Mouse (Mus musculus) layer of hippocampus, postnatal 14 days (tissue): ENCODE data around the gene Fam71e1. TPM values are rescaled to one million over a fixed set of nuclear protein-coding genes. Genes with fewer than 3 reads are reported as not detected.

Experiments used
- DNase-seq, 2 experiments: peaks; one replicate each; pipeline ENCODE4 v3.0.0; 2021 to 2022; ENCODE audit warnings: low spot score in 2 of 2, mixed read lengths in 1 of 2
- total RNA-seq, 2 experiments: library from RNA; stranded (reverse); gene quantifications; 2 replicates each; pipeline ENCODE4 v1.2.3; 2021

The Fam71e1 gene
- total RNA-seq, 2 experiments from 2014 or later: 29.8 to 48.4 TPM

DNA sequence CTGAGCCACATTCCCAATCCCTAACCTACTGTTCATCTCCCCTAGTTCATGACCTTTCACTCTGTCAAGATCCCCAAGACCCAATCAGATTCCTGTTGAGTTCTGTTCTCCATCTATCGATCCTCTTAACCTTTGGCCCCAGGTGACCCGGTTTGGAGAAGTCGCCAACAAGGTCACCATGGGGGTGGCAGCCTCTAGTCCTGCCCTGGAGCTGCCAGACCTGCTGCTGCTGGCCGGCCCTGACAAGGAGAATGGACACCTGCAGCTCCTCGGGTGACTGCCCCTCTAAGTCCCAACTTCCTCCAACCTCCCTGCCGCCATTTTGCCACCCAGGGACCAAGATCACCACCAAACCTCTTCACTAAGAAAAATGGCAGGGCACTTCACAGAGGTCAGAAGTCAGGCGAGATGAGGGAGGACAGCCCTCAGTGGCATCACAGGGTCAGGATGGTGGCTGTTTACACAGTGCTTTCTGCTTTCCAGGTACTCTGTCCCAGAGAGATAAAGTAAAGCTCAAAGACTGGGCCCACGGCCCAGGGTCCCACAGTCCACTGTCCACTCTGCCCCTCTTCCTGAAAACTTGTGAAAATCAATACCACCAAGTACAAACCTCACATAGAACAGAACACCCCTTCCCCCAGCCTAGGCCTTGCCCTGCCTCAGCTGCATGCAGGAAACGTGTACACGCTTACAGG is 1.1 kb downstream of the Fam71e1 start:
- no peak for DNase-seq

DNA sequence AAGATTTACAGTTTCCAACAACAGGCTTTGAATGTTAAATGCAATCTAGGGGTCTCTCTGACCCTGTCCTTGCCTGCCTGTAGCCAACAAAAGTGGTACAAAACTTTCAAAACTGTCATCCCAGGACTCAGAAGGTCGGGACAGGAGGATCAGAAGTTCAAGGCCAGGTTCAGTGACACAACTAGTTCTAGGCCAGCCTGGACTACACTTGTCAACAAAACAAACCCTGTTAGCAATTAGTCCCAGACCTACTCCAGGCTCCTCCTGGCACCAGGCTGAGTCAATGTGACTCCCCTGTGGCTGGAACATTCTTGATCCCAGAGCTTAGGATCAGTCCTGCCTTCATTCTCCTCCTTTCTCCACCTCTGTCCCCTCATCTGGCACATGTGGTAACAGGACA is 2.5 kb downstream of the Fam71e1 start:
- DNase-seq: no peak

DNA sequence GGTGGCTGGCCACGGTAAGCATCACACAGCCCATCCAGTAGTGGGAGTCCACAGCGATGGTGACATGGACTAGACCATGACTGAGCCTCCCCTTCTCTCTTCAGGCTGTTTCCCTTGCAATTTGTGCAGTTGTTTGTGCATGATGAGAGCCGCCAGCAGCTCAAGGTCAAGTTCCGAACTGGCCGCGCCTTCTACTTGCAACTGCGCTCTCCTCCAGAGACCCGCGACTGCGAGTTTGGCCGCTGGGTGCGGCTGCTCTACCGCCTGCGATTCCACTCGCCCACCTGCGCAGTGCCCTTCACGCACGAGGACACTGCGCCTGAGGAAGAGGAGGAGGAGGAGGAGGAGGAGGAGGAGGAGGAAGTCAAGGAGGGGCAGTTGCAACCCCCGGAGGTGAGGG is 3.7 kb downstream of the Fam71e1 start:
- no peak for DNase-seq

DNA sequence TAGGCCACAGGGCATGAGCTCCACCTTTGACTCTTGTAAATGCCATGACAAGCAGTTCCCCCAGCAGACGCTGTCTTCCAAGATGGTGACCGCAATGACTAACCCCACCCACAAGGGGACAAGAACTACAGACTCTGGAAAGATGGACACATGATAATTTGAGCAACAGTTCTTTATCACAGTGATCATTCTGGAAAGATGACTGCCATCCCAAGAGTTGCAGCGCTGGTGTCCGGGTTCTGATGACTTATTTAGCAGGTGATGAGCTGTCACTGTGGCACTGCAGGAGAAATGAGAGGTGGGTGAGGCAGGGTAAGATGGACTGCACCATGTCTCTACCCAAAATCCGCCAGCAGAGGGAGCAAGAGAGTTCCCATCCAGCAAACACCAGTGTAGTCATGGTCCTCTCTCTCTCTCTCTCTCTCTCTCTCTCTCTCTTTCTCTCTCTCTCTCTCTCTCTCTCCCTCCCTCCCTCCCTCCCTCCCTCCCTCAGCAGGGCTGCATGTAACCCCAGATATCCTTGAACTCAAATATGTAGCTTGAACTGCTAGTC is 5.3 kb downstream of the Fam71e1 start:
- DNase-seq: peak; percentile 75 to 77

DNA sequence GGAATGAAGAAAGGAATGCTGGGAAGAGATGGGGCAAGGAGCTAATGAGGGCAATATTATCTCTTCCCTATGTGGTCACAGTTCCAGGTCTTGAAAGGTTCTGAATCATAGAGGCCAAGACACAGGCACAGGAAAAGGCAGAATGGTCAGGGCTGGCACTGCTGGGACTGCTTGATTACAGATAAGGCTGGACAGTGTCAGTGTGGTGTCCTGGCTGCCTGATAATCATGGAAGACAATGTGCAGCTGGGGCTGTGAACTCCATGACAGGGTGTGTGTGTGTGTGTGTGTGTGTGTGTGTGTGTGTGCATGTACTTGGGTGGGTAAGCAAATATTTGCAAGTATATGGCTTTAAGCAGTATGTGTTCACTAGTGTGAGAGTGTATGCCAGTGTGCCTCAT is 11.1 kb downstream of the Fam71e1 start:
- no peak for DNase-seq

DNA sequence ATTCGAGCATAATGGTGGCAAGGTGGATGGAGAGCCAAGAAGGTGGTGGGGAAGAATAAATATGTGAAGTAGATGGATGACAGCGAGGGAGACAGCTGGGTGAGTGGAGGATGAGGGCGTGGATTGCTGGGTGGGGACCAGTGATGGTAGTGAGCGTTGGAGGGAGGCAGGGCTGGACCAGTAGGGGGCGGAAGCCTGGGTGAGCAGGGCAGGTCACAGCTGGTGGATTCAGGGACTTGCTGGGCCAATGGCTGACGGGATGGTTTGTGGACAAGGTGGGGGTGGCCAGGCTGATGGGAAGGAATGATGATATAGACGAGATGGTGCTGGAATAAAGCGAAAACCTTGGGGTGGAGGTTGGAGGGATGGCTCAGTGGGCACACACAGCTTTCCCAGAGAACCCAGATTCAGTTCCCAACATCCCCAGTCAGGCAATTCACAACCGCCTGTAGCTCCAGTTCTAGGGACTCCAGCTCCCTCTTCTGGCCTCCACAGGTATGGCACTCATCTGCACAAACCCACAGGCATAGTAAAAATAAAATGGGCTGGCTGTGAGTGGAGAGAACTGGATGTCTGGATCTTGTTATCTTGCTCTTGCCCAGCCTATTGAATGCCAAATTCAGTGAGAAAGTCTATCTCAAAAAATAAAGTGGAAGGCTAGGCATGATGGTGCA is 23.0 kb downstream of the Fam71e1 start:
- no peak for DNase-seq

DNA sequence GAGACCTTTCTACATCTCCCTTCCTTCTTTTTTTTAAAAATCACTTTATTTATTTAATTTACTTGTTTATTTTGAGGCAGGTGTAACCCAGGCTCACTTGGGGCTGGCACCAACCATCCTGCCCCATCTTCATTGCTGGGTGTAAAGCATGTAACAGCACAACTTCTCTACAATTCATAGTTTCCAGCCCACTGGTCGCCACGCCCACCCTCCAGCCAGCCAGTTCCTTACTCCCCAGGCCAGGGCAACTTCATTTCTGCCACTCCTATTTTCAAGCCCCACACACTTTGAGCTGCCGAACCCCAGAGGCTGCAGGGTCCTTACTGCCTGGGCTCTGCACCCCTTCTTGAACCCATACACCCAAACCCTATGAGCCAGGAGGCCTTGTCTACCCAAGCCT is 24.6 kb downstream of the Fam71e1 start:
- no peak for DNase-seq

DNA sequence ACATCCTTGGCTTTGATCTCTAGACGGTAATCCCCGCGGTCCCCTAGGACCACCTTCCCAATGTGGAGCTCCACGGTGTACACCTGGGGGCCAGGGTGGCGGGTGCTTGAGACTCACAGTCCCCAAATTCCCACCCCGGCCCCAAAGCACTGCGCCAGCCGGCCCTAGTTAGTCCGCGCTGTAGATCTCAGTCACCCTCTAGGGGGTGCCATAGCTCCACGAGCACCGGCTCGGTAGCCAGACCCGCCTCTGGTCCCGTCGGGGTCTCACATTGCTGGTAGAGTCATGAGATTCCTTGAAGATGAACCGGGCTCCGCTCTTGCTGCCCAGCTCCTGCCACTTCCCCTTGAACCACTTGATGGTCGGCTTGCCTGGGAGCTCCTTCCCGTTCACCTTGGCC is 25.3 kb downstream of the Fam71e1 start:
- peak; percentile 40 to 48 for DNase-seq

DNA sequence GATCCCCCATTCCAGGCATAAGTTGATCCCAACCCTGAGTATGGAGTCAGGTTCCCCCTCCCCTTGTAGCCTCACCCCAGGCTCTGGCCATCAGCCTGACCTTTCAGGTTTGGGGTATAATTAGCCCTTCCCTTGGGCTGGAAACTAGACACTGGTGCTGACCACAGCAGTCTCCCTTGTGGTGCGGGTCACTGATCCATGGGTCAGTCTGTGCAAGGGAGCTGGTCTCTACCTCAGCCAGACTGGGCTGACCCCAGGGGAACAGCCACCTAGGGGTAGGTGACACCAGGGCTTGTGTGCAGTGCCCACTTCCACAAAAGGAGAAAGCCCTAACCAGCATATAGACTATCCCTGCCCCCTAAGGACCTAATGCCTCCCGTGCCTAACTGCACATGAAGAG is 26.7 kb downstream of the Fam71e1 start:
- DNase-seq: no peak

DNA sequence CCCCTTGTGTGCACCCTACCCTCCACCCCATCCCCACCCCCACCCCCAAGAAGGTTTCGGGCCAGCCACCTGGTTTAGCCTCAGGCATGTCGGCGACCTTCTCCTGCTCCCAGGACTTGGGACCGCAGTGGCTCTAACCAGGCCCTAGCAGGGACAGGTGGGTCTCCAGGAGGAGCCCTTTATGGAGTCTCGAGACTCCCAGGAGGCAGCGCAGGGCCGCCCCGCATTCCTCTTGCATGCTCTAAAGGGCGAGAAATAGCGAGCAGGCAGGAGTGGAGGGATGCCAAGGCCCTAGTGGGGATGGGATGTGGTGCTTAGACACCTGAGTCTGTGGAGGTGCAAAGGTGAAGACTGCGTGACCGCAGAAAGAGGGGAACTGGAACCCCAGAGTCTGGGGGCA is 28.1 kb downstream of the Fam71e1 start, which contains the start of gene Mybpc2:
Gene Mybpc2, minus strand, starts transcription at position 155 of the 400 bp plus-strand sequence.
- no peak for DNase-seq

DNA sequence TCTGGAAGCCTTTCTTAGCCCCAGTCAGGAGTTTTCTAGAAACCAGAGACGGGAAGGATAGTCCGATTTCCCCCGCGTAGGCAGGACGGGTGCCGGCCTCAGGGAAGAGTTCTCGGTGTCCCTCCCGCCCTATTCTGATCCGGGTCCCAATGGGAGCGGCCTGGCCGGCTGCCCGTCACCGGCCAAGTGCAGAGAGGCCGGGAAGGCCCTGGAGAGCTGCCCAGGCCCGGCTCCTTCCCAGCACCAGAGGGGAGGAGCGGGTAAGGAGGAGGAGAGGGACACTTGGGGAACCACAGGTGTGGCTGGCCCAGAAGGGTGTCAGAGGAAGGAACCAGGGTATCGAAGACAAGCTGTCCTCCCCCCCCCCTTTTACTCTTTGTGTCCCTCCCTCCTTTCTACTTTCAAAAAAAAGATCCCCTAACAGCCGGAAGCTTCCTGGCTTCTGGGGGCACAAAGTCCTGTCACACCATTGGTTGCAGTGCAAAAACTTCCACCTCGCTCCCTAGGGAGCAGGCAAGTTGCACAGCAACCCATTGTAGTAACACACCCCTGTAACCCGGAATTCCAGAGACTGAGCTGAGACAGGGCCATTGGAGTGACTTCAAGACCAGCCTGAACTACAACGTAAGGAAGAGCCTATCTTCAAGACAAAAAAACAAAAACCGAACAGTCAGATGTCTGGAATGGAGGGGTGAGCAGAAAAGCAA is 28.9 kb downstream of the Fam71e1 start:
- peak; percentile 19 to 55 for DNase-seq

DNA sequence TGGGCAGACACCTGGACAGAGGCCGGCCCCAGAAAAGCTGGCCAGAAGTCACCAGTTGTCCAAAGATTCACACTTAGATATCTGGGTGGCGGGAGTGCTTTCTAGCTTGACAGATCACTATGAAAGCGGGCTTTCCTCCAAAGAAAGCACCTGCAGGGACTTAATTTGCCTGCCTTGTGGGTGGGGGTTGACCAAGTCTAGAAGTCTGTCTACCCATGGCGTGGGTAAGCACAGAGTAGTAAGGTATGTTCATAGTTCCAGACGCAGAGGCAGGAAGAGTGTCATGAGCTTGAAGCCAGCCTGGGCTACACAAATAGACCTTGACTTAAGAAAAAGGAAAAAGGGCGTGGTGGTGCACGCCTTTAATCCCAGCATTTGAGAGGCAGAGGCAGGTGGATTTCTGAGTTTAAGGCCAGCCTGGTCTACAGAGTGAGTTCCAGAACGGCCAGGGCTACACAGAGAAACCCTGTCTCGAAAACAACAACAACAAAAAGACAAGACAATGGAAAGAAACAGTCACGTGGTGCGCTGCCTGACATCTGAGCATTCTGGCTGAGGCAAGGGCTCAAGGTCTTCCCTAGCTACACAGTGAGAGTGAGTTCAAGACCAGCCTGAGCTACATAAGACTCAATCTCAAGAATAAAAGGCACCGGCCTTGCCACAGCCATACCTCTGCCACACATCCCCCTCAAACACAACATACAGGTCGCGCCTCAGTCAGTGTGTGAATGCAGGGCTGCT is 30.2 kb downstream of the Fam71e1 start:
- DNase-seq: no peak

DNA sequence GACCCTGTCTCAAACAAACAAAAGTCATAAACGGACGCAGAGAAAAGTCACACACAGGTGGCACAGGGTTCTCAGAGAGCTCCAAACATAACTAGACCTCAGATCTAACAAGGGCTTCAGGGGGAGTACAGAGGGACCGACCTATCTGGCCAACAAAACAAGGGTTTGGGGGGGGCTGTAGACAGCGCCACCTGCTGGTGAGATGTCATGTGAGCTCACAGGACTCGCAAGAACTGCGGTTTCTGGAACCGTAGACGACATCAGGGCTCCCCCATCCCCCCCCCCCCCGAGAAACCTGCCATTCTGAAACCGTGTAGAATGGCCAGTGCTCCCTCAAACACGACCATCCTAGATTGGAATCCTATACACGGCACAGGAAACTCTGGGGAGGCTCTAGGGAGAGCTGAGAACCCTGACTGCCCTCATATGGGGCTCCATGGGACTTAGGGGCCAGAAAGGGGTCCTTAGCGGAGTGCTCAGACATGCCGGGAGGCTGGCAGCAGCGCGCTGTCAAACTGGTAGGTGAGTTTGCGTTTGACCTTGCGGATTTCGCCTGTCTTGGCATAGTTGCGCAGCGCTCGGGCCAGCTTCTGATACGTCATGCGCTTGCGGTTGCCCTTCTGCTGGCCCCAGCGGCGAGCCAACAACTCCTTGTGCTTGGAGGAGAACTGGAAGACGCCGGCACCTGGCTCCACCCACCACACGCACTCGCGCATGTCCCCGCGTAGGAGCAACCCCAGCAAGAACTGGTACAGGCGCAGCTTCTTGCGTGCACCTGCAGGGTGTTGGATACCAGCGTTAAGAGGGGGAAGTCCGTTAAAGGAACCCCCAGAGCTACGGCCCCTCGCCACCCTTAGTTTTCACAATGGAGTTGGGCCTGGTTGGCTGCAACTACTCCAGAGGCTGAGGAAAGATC is 31.4 kb downstream of the Fam71e1 start:
- DNase-seq: peak; percentile 52 to 54

DNA sequence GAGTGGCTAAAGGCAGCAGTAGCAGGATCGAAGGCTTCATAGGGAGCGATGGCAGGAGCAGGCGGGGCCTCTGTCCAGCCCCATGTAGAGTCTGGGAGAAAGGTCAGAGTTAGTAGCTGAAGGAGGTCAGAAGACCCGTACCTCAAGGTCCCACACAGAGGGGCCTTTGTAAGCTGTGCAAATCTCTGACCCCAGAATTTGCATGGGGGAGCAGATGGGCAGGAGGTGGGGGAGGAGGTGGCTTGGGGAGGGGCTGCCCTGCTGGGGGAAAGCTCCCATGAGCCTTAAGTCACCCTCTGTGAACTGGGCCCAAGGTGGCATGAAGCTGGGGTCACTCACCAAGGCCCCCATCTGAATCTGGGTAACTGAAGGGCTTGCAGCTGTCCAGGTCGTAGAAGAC is 33.1 kb downstream of the Fam71e1 start:
- DNase-seq: no peak

DNA sequence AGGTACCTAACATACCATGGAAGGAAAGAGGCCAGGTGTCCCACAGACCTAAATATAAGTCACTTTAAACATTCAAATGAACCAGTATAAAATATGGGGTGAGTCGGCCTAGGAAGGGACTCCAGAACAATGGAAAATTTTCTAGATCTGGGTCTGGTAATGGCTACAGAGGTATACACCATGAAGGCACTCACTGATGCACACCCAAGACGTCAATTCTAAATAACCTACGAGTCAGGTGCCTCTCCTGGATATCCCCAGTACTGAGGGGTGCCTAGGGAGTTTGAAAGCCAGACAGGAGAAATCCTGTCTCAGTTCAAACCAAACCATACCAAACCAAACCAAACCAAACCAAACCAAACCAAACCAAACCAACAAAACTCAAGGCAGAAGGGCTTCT is 34.1 kb downstream of the Fam71e1 start:
- no peak for DNase-seq

DNA sequence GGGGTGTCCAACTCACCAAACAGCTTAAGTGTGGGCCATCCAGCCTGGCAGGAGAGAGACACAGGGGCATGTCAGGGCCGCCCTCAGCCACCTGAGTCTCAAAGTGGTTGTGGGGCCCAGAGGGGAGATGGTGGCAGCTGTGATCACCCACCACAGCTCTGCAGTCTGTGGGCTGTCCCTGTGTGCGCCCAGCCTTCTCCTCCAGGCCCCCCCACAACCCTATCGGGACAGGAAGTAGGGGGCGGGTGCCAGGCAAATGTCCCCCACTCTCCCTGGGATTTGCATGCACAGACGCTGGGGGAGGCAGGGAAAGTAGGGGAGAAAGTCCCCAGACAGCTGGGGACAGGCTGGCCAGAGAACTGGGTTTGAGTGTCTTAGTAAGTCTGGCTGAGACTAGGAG is 34.8 kb downstream of the Fam71e1 start:
- no peak for DNase-seq

DNA sequence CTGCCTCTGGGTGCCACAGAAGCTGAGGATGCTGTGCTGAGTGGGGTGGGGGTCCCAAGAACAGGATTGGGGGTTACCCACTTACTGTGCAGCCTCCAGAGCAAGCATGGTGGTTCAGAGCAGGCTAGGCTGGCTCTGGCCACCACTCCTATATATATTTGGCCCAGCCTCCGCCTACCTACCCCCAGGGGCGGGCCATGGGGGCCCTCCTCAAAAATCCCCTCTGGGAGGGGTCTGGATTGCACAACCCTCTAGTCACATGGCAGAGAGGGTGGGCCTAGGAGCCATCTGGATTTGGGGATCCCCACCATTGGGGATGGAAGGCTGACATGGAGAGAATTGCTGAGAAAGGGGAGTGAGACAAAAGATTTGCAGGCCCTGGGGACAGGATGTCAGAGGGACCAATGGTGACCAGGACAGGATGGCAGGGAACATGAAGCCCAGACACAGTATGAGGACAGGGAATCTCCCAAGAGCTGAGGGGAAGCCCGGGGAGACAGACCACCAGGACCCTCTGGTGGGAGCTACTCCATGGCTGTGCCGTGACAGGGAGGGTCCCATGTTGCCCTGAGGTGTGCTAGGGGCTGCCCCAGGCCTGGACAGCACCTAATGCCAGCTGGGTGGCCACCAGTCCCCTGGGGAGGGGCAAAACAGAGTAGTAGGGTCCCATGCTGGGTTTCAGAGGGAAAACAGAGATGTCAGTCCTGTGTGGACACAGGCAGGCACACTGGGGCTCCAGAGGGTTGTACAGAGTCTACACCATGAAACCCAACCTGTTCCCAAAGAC is 35.8 kb downstream of the Fam71e1 start, which contains the start of gene Spib:
Gene Spib, minus strand, starts transcription at position 126 of the 787 bp plus-strand sequence.
- no peak for DNase-seq

DNA sequence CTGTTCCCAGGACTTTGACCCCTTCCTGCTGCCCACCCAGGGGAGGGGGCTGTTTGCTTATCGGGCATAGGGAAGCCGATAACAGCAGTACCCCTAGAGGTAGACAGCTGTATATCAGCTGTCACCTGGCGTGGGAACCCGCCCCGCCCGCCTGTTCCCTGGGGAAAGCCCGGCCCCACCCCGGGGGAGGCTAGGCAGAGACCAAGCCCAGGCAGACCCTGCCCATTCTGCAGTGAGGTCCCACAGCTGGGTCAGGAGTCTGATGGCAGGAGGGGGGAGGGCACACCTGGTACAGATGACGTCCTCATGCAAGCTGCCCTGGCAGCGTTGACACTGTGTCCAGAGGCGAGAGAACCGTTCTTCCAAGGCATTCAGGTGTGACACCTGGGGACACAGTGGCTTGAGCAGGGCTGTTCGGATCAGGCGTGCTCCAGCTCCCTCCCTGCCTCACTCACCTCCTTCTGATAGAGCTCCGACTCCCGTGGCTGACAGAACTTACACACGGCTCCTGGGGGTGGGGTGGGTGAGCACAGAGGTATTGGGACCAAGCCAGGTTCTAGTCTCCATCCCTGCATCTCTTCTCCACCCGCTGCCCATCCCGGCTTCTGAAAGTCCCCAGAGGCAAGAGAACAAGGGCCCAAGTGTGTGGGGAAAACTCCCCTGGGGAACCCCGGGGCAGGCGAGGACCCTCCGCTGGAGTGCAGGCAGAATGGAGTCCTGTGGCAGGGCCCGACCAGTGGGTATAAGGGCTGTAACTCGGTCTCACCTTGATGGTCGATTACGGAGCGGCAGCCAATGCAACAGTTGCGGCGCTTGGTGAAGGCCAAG is 36.8 kb downstream of the Fam71e1 start:
- DNase-seq: no peak

DNA sequence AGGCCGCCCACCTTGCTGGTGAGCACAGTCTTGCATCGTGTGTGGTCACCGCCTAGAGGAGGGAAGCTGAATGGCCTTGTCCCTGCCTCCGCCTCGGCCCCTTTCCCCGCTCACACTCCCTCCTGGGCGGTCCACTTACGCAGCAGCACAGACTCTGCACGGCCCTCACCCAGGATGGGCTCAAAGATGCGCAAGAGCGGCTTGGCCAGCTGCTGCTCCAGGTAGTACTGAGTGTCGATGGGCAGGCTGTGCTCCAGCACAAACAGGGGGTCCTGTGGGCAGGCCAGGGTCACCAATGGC is 37.3 kb downstream of the Fam71e1 start:
- DNase-seq: no peak
